Mouse (Mus musculus): ENCODE data around the gene Tmco4.

GRCm38 (mm10) chr4:138998611-138999010 lies 25.9 kb downstream of the Tmco4 start:
- no peak for TF ChIP-seq GATA1 (IDR thresholded peaks at IDR 0.05; ENCODE audit: low read length)
- TF ChIP-seq TAL1 (IDR thresholded peaks at IDR 0.05; ENCODE audit: low read length): no peak

All from erythroblast, embryonic 14.5 days (primary cell).